8 mouse cellular contexts compared by ENCODE assay signal in the genomic region with DNA sequence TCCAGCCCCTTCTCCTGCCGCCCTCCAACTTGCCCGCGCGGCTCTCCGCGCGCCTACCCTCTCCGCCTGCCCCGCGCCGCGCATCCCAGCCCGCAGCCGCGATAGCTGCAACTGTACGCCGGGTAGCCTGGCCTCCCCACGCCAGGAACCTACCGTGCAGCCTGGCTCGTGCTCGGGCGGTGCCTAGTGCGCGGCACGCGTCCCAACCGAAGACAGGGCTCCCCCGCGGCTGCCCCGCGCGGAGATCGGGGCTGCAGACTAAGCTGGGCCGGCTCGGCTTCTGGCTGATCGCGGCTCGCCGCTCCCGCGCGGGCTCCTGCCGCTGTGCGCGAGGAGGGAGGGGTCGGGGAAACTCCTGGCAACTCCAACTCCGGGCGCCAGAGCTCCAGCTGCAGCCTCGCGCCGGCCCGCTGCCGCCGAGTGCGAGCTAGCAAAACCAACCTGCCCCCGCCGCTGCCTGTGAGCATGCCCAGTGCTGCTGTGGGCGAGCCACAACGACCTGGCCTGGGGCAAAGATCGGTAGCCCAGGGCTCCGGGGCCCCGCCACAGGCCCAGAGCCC. TPM values are rescaled to one million over a fixed set of nuclear protein-coding genes. Genes with fewer than 3 reads are reported as not detected.
DNase-seq lines count a peak whose midpoint lies in the region; ATAC-seq and TF ChIP-seq lines count a peak whose summit lies in the region.

No protein-coding gene starts in this region.

- no peaks in the 10 kb centered on the region for H3K36me3 ChIP-seq in intestine, postnatal 0 days (ENCODE audit: control insufficient read depth, insufficient read depth)

- peak overlapping the region; percentile 96 for H3K4me2 ChIP-seq in intestine, postnatal 0 days (replicated peaks; ENCODE audit: low read depth)

- peak overlapping the region; percentile 85 for H3K27ac ChIP-seq in intestine, postnatal 0 days (ENCODE audit: low read depth, low read length)

- peak; percentile 62 for ATAC-seq in granulocyte monocyte progenitor cell, adult 5-6 weeks (replicated peaks; ENCODE audit: poor library complexity, severe bottlenecking)
- peak; percentile 74 for ATAC-seq in intestine, postnatal 0 days
- peak; percentile 54 for ATAC-seq in megakaryocyte progenitor cell, adult 5-6 weeks (replicated peaks; ENCODE audit: poor library complexity)
- ATAC-seq in CD4-positive, CD25-positive, alpha-beta regulatory T cell, adult 4 months, result no peak

- H3K4me3 ChIP-seq in intestine, postnatal 0 days (ENCODE audit: low read depth, low read length), result peak overlapping the region; percentile 61

- DNase-seq in adrenal gland, postnatal 10 days, result peak; percentile 87
- DNase-seq in embryo, embryonic 11 days, result peak; percentile 90
- DNase-seq in left cerebral cortex, postnatal 36 days (ENCODE audit: low spot score in 2 of 2), result peak; percentile 76 to 81
- DNase-seq in right cerebral cortex, postnatal 25 days, result peak; percentile 83

- no peaks in the 10 kb centered on the region for H3K27me3 ChIP-seq in intestine, postnatal 0 days (replicated peaks; ENCODE audit: control insufficient read depth, insufficient read depth, low read length)

- intact Hi-C loops in left cerebral cortex, postnatal 36 days (cut with DNase I), result loop anchor here (5.0 kb wide), 2 partner anchors 82 to 227 kb away; no protein-coding TSS in a partner anchor

- H3K9ac ChIP-seq in intestine, postnatal 0 days (ENCODE audit: low read depth, low read length), result peak overlapping the region; percentile 55

- no peak for TF ChIP-seq CTCF in intestine, postnatal 0 days (IDR thresholded peaks at IDR 0.05; ENCODE audit: low read depth)

- WGBS in intestine, postnatal 0 days, result under 1% methylated on average over 62 of the region's 62 CpGs

- H3K9me3 ChIP-seq in intestine, postnatal 0 days (ENCODE audit: control insufficient read depth), result no peaks in the 10 kb centered on the region

- H3K4me1 ChIP-seq in intestine, postnatal 0 days (replicated peaks; ENCODE audit: control insufficient read depth, insufficient read depth, low read length), result 0 out of 2 replicates have a peak, but pooled peaks cover 2% of the 10 kb centered on the region

RNA-seq across cellular contexts. Expression of a gene that starts 0.4 kb away (rescaled TPM):
- 10 to 100 TPM; 17.6 to 20.7 TPM for total RNA-seq in adrenal gland, postnatal 10 days (2021)
- 8.3 and 18.3 TPM in 2 replicates for total RNA-seq in granulocyte monocyte progenitor cell, adult 5-6 weeks (2014; fragmentation: Nextera tagmentation)
- 4.5 and 6.4 TPM in 2 replicates for total RNA-seq in granulocyte monocyte progenitor cell, adult 5-6 weeks (2017)
- 9.2 and 14.7 TPM in 2 replicates for polyA plus RNA-seq in intestine, postnatal 0 days (2015; fragmentation: Nextera tagmentation; extraction: Ambion mirVana)
- 10 to 100 TPM; 55.4 to 56.9 TPM for total RNA-seq in left cerebral cortex, postnatal 36 days (2021)
- total RNA-seq in megakaryocyte progenitor cell, adult 5-6 weeks (2015), result 4.3 and 11.7 TPM in 2 replicates
- total RNA-seq in megakaryocyte progenitor cell, adult 5-6 weeks (2017), result 7.0 and 18.3 TPM in 2 replicates
- not detected for polyA plus RNA-seq in CD4-positive, CD25-positive, alpha-beta regulatory T cell, adult 4 months (2017; shearing (Covaris generic))
